Mouse (Mus musculus) olfactory bulb, adult 2 months (tissue): ENCODE measurements around the gene Mob3a. TPM values are rescaled to one million over a fixed set of nuclear protein-coding genes. Genes with fewer than 3 reads are reported as not detected.

Source experiments
- H3K27ac ChIP-seq: fragments of 200-500 bp; 2 replicates; pipeline ENCODE4 v1.5.1; 2012; ENCODE audit warnings: low read depth, low read length; ENCODE audit not compliant: insufficient read depth
- H3K4me1 ChIP-seq: fragments of 200-500 bp; 2 replicates; pipeline ENCODE4 v1.6.1; 2012; ENCODE audit warnings: low read length; ENCODE audit not compliant: control insufficient read depth, insufficient read depth
- H3K4me3 ChIP-seq: fragments of 200-500 bp; 2 replicates; pipeline ENCODE4 v1.5.1; 2012; ENCODE audit warnings: mild to moderate bottlenecking, low read depth, low read length, moderate library complexity; ENCODE audit not compliant: insufficient read depth
- CTCF ChIP-seq: fragments of 200-500 bp; IDR thresholded peaks from 2 replicates; pipeline ENCODE4 v1.5.1; 2012; ENCODE audit warnings: low read depth, mild to moderate bottlenecking, low read length, moderate library complexity; ENCODE audit not compliant: insufficient read depth
- POLR2A ChIP-seq: fragments of 200-500 bp; IDR thresholded peaks from 2 replicates; pipeline ENCODE4 v1.6.1; 2012; ENCODE audit warnings: mild to moderate bottlenecking, low read depth, low read length, moderate library complexity; ENCODE audit not compliant: insufficient read depth
- WGBS: fragments of 180-500 bp; shearing (Covaris S2); methylation state at CpG from one replicate; pipeline ENCODE4 v1.1.7; 2018; 5-methylcytosine and 5-hydroxymethylcytosine counted together
- polyA plus RNA-seq: library from polyadenylated mRNA; stranded (reverse); fragments of >200 nt; gene quantifications from 2 replicates; pipeline ENCODE4 v1.2.4, GENCODE M21; 2012; ENCODE audit warnings: low replicate concordance; ENCODE audit not compliant: missing spikeins, insufficient read depth, insufficient read length

Mob3a gene
- polyA plus RNA-seq, 1 experiment: not detected

- 76% methylated on average over 10 of the region's 10 CpGs for WGBS
- Histone ChIP-seq H3K4me1 (peaks cover 12% of the 10 kb centered on the region), H3K4me3 (no peak overlapping the region), H3K27ac (peak overlapping the region; percentile 10; the same call in 1 of the 2 replicates)
- TF ChIP-seq POLR2A (no peak), CTCF (no peak)
These were observed 5.8 kb downstream of the Mob3a start for GRCm38 (mm10) chr10:80695801-80696501.

- Histone ChIP-seq H3K4me3 (no peak overlapping the region), H3K4me1 (peaks cover 12% of the 10 kb centered on the region), H3K27ac (no peak overlapping the region)
- 64% methylated on average over 2 of the region's 2 CpGs for WGBS
- TF ChIP-seq POLR2A: no peak
- TF ChIP-seq CTCF: no peak
These were observed 6.6 kb downstream of the Mob3a start for GRCm38 (mm10) chr10:80695186-80695585.

- no peak overlapping the region for H3K4me3 ChIP-seq
- H3K27ac ChIP-seq: no peak overlapping the region
- H3K4me1 ChIP-seq: peaks cover 12% of the 10 kb centered on the region; the same call in 1 of the 2 replicates
- TF ChIP-seq CTCF (no peak), POLR2A (no peak)
- 91% methylated on average over 13 of the region's 13 CpGs for WGBS
These were observed 7.4 kb downstream of the Mob3a start for GRCm38 (mm10) chr10:80694159-80694938.

- 85% methylated on average over 12 of the region's 12 CpGs for WGBS
- Histone ChIP-seq H3K4me1 (peaks cover 12% of the 10 kb centered on the region; the same call in 1 of the 2 replicates), H3K4me3 (no peak overlapping the region), H3K27ac (no peak overlapping the region)
- TF ChIP-seq POLR2A (no peak), CTCF (no peak)
These were observed 8.3 kb downstream of the Mob3a start for GRCm38 (mm10) chr10:80693401-80694045.

GRCm38 (mm10) chr10:80692249-80693165 lies 9.3 kb downstream of the Mob3a start:
- 80% methylated on average over 14 of the region's 14 CpGs for WGBS
- H3K27ac ChIP-seq: no peak overlapping the region
- H3K4me1 ChIP-seq: peaks cover 12% of the 10 kb centered on the region; the same call in 1 of the 2 replicates
- no peak for TF ChIP-seq CTCF
- no peak for TF ChIP-seq POLR2A
- no peak overlapping the region for H3K4me3 ChIP-seq

GRCm38 (mm10) chr10:80687850-80688249 lies 13.9 kb downstream of the Mob3a start:
- WGBS: 19% methylated on average over 5 of the region's 5 CpGs
- H3K4me3 ChIP-seq: no peak overlapping the region
- no peaks in the 10 kb centered on the region for H3K4me1 ChIP-seq
- H3K27ac ChIP-seq: no peak overlapping the region
- TF ChIP-seq CTCF (no peak), POLR2A (no peak)

GRCm38 (mm10) chr10:80686617-80687016 lies 15.2 kb downstream of the Mob3a start:
- 81% methylated on average over 3 of the region's 3 CpGs for WGBS
- Histone ChIP-seq H3K4me3 (no peak overlapping the region), H3K27ac (no peak overlapping the region), H3K4me1 (no peaks in the 10 kb centered on the region)
- TF ChIP-seq POLR2A (no peak), CTCF (no peak)

- TF ChIP-seq CTCF: no peak
- TF ChIP-seq POLR2A: no peak
- 94% methylated on average over 4 of the region's 4 CpGs for WGBS
- no peak overlapping the region for H3K27ac ChIP-seq
- H3K4me3 ChIP-seq: no peak overlapping the region
- 0 out of 2 replicates have a peak, but pooled peaks cover under 1% of the 10 kb centered on the region for H3K4me1 ChIP-seq
These were observed 16.8 kb downstream of the Mob3a start for GRCm38 (mm10) chr10:80684984-80685383.

- Histone ChIP-seq H3K4me3 (no peak overlapping the region), H3K4me1 (peaks cover 8% of the 10 kb centered on the region; the same call in 1 of the 2 replicates), H3K27ac (no peak overlapping the region)
- WGBS: 62% methylated on average over 6 of the region's 6 CpGs
- TF ChIP-seq POLR2A: no peak
- TF ChIP-seq CTCF: peak; percentile 35; the same call in 1 of the 2 replicates
These were observed 17.6 kb downstream of the Mob3a start for GRCm38 (mm10) chr10:80684214-80684613.
